Mouse (Mus musculus) kidney, embryonic 15.5 days (tissue): Measurements from ENCODE around the gene Mybpc2. TPM values are rescaled to one million over a fixed set of nuclear protein-coding genes. Genes with fewer than 3 reads are reported as not detected.

Experiments
- ATAC-seq: fragments of 200-750 bp; cut with Nextera tagmentation; replicated peaks from 2 replicates; pipeline ENCODE4 v1.8.0; 2017; ENCODE audit warnings: moderate TSS enrichment; ENCODE audit not compliant: low FRiP score
- H3K27ac ChIP-seq: fragments of 300-500 bp; sonication (generic); 2 replicates; pipeline ENCODE4 v1.5.1; 2015; ENCODE audit warnings: mild to moderate bottlenecking, inconsistent platforms
- H3K27me3 ChIP-seq: fragments of 300-500 bp; sonication (generic); 2 replicates; pipeline ENCODE4 v1.6.1; 2015; ENCODE audit warnings: inconsistent platforms
- H3K36me3 ChIP-seq: fragments of 300-500 bp; sonication (generic); 2 replicates; pipeline ENCODE4 v1.6.1; 2015; ENCODE audit warnings: inconsistent platforms
- H3K4me1 ChIP-seq: fragments of 300-500 bp; sonication (generic); 2 replicates; pipeline ENCODE4 v1.6.1; 2015; ENCODE audit warnings: inconsistent platforms
- H3K4me2 ChIP-seq: fragments of 300-500 bp; sonication (generic); 2 replicates; pipeline ENCODE4 v1.6.1; 2015; ENCODE audit warnings: moderate library complexity, mild to moderate bottlenecking, inconsistent platforms
- H3K4me3 ChIP-seq: fragments of 300-500 bp; sonication (generic); replicated peaks from 2 replicates; pipeline ENCODE4 v1.5.1; 2015; ENCODE audit warnings: mild to moderate bottlenecking, inconsistent platforms
- H3K9ac ChIP-seq: fragments of 300-500 bp; sonication (generic); 2 replicates; pipeline ENCODE4 v1.6.1; 2015; ENCODE audit warnings: mild to moderate bottlenecking, inconsistent platforms
- H3K9me3 ChIP-seq: fragments of 300-500 bp; sonication (generic); replicated peaks from 2 replicates; pipeline ENCODE4 v1.6.1; 2016; ENCODE audit warnings: inconsistent platforms
- WGBS: fragments of 180-500 bp; shearing (Covaris S2); methylation state at CpG from one replicate; pipeline ENCODE4 v1.1.7; 2015; ENCODE audit warnings: mixed read lengths; 5-methylcytosine and 5-hydroxymethylcytosine counted together
- polyA plus RNA-seq: library from polyadenylated mRNA; unstranded; fragments of >200 nt; fragmentation: Nextera tagmentation; extraction: Ambion mirVana; gene quantifications from 2 replicates; pipeline ENCODE4 v1.2.1, GENCODE M21; 2015

Mybpc2 gene
- polyA plus RNA-seq, 1 experiment from 2014 or later = 0.16 TPM

- H3K4me2 ChIP-seq = no peak overlapping the region
- no peaks in the 10 kb centered on the region for H3K9me3 ChIP-seq
- WGBS = 89% methylated on average over 4 of the region's 4 CpGs
- H3K4me1 ChIP-seq = peaks cover 7% of the 10 kb centered on the region
- H3K27ac ChIP-seq = no peak overlapping the region
- H3K9ac ChIP-seq = no peak overlapping the region
- H3K27me3 ChIP-seq = no peaks in the 10 kb centered on the region
- H3K4me3 ChIP-seq = no peak overlapping the region
- ATAC-seq = no peak
- peaks cover 55% of the 10 kb centered on the region for H3K36me3 ChIP-seq
These were observed 34.2 kb downstream of the Mybpc2 start for GRCm38 (mm10) chr7:44490281-44490680.

- no peak for ATAC-seq
- H3K36me3 ChIP-seq = peaks cover 45% of the 10 kb centered on the region
- no peak overlapping the region for H3K9ac ChIP-seq
- no peaks in the 10 kb centered on the region for H3K4me1 ChIP-seq
- H3K9me3 ChIP-seq = no peaks in the 10 kb centered on the region
- no peaks in the 10 kb centered on the region for H3K27me3 ChIP-seq
- 92% methylated on average over 8 of the region's 8 CpGs for WGBS
- no peak overlapping the region for H3K4me2 ChIP-seq
- H3K4me3 ChIP-seq = no peak overlapping the region
- no peak overlapping the region for H3K27ac ChIP-seq
These were observed 35.9 kb downstream of the Mybpc2 start for GRCm38 (mm10) chr7:44488545-44488944.

GRCm38 (mm10) chr7:44487936-44488335 is 36.5 kb downstream of the Mybpc2 start:
- no peak overlapping the region for H3K4me3 ChIP-seq
- no peak overlapping the region for H3K4me2 ChIP-seq
- 90% methylated on average over 7 of the region's 7 CpGs for WGBS
- no peaks in the 10 kb centered on the region for H3K4me1 ChIP-seq
- H3K9ac ChIP-seq = no peak overlapping the region
- no peak for ATAC-seq
- H3K27ac ChIP-seq = no peak overlapping the region
- H3K9me3 ChIP-seq = no peaks in the 10 kb centered on the region
- no peaks in the 10 kb centered on the region; the same call in 1 of the 2 replicates for H3K27me3 ChIP-seq
- peaks cover 43% of the 10 kb centered on the region for H3K36me3 ChIP-seq

GRCm38 (mm10) chr7:44486927-44487575 is 37.4 kb downstream of the Mybpc2 start:
- 60% methylated on average over 13 of the region's 13 CpGs for WGBS
- Histone ChIP-seq H3K27me3 (peaks cover 7% of the 10 kb centered on the region), H3K9me3 (no peaks in the 10 kb centered on the region), H3K27ac (no peak overlapping the region), H3K4me3 (no peak overlapping the region), H3K36me3 (peaks cover 34% of the 10 kb centered on the region), H3K4me2 (no peak overlapping the region), H3K9ac (no peak overlapping the region), H3K4me1 (no peaks in the 10 kb centered on the region)
- no peak for ATAC-seq

- peaks cover 18% of the 10 kb centered on the region for H3K27me3 ChIP-seq
- no peak overlapping the region for H3K27ac ChIP-seq
- 73% methylated on average over 7 of the region's 7 CpGs for WGBS
- no peak overlapping the region for H3K4me2 ChIP-seq
- H3K9ac ChIP-seq = no peak overlapping the region
- no peaks in the 10 kb centered on the region for H3K4me1 ChIP-seq
- H3K4me3 ChIP-seq = no peak overlapping the region
- H3K9me3 ChIP-seq = no peaks in the 10 kb centered on the region
- 0 out of 2 replicates have a peak, but pooled peaks have one; percentile 16 for ATAC-seq
- H3K36me3 ChIP-seq = peaks cover 20% of the 10 kb centered on the region
These were observed 38.8 kb downstream of the Mybpc2 start for GRCm38 (mm10) chr7:44485572-44486195.

- Histone ChIP-seq H3K9me3 (no peaks in the 10 kb centered on the region), H3K36me3 (peaks cover 13% of the 10 kb centered on the region), H3K4me3 (no peak overlapping the region), H3K4me2 (no peak overlapping the region), H3K9ac (no peak overlapping the region), H3K27ac (no peak overlapping the region), H3K27me3 (peaks cover 24% of the 10 kb centered on the region), H3K4me1 (no peaks in the 10 kb centered on the region)
- ATAC-seq = peak; percentile 63; the same call in 1 of the 2 replicates
- 35% methylated on average over 5 of the region's 5 CpGs for WGBS
These were observed 39.5 kb downstream of the Mybpc2 start for GRCm38 (mm10) chr7:44484841-44485571.

GRCm38 (mm10) chr7:44484109-44484508 is 40.3 kb downstream of the Mybpc2 start:
- Histone ChIP-seq H3K36me3 (peaks cover 9% of the 10 kb centered on the region), H3K27ac (no peak overlapping the region)
- WGBS = 95% methylated on average over 1 of the region's 1 CpGs

GRCm38 (mm10) chr7:44482836-44483435 is 41.5 kb downstream of the Mybpc2 start:
- no peak overlapping the region for H3K27ac ChIP-seq
- no peaks in the 10 kb centered on the region for H3K9me3 ChIP-seq
- WGBS = 63% methylated on average over 3 of the region's 3 CpGs
- no peak overlapping the region for H3K4me3 ChIP-seq
- H3K4me2 ChIP-seq = no peak overlapping the region
- peaks cover 41% of the 10 kb centered on the region for H3K27me3 ChIP-seq
- no peak overlapping the region for H3K9ac ChIP-seq
- H3K36me3 ChIP-seq = no peaks in the 10 kb centered on the region
- no peak; the same call in 1 of the 2 replicates for ATAC-seq
- no peaks in the 10 kb centered on the region for H3K4me1 ChIP-seq

More at GRCm38 (mm10) chr7:44484109-44484508, 40.3 kb downstream of the Mybpc2 start:
- Histone ChIP-seq H3K4me2 (no peak overlapping the region), H3K4me3 (no peak overlapping the region), H3K4me1 (no peaks in the 10 kb centered on the region), H3K9ac (no peak overlapping the region), H3K27me3 (peaks cover 30% of the 10 kb centered on the region), H3K9me3 (no peaks in the 10 kb centered on the region)
- no peak for ATAC-seq

- no peak overlapping the region for H3K4me2 ChIP-seq
- no peak for ATAC-seq
- peaks cover 16% of the 10 kb centered on the region; the same call in 1 of the 2 replicates for H3K4me1 ChIP-seq
- 31% methylated on average over 5 of the region's 5 CpGs for WGBS
- no peak overlapping the region for H3K4me3 ChIP-seq
- no peak overlapping the region for H3K27ac ChIP-seq
- H3K27me3 ChIP-seq = peaks cover 66% of the 10 kb centered on the region
- 0 out of 2 replicates have a peak, but pooled peaks cover 4% of the 10 kb centered on the region for H3K36me3 ChIP-seq
- no peak overlapping the region for H3K9ac ChIP-seq
- no peaks in the 10 kb centered on the region for H3K9me3 ChIP-seq
These were observed 49.3 kb downstream of the Mybpc2 start for GRCm38 (mm10) chr7:44475046-44475614.

- no peak overlapping the region for H3K4me2 ChIP-seq
- WGBS = 33% methylated on average over 4 of the region's 4 CpGs
- peak; percentile 27; the same call in 1 of the 2 replicates for ATAC-seq
These were observed 50.0 kb downstream of the Mybpc2 start for GRCm38 (mm10) chr7:44474419-44474818.

GRCm38 (mm10) chr7:44472961-44473646 is 51.4 kb downstream of the Mybpc2 start:
- 48% methylated on average over 9 of the region's 9 CpGs for WGBS
- no peak for ATAC-seq
- peaks cover 50% of the 10 kb centered on the region for H3K27me3 ChIP-seq
- 0 out of 2 replicates have a peak, but pooled peaks cover 4% of the 10 kb centered on the region for H3K36me3 ChIP-seq
- peaks cover 26% of the 10 kb centered on the region for H3K4me1 ChIP-seq
- H3K27ac ChIP-seq = no peak overlapping the region
- no peak overlapping the region for H3K4me2 ChIP-seq
- no peak overlapping the region for H3K9ac ChIP-seq
- no peak overlapping the region for H3K4me3 ChIP-seq
- H3K9me3 ChIP-seq = no peaks in the 10 kb centered on the region

More at GRCm38 (mm10) chr7:44474419-44474818, 50.0 kb downstream of the Mybpc2 start:
- peaks cover 62% of the 10 kb centered on the region for H3K27me3 ChIP-seq
- H3K36me3 ChIP-seq = 0 out of 2 replicates have a peak, but pooled peaks cover 4% of the 10 kb centered on the region
- no peak overlapping the region for H3K9ac ChIP-seq
- no peaks in the 10 kb centered on the region for H3K9me3 ChIP-seq
- H3K27ac ChIP-seq = no peak overlapping the region
- H3K4me3 ChIP-seq = no peak overlapping the region
- peaks cover 16% of the 10 kb centered on the region; the same call in 1 of the 2 replicates for H3K4me1 ChIP-seq
